Mouse (Mus musculus) limb, embryonic 11.5 days (tissue): Measurements from ENCODE around the gene Iglon5. TPM values are rescaled to one million over a fixed set of nuclear protein-coding genes. Genes with fewer than 3 reads are reported as not detected.

Experiments
- ATAC-seq: fragments of 200-750 bp; cut with Nextera tagmentation; 2 replicates; pipeline ENCODE4 v1.8.0; 2017; ENCODE audit warnings: low read depth; ENCODE audit not compliant: insufficient number of reproducible peaks, low FRiP score, low TSS enrichment
- DNase-seq: peaks from one replicate; pipeline ENCODE4 v3.0.0-alpha.2; 2015; ENCODE audit warnings: low spot score
- H3K27ac ChIP-seq: fragments of 300-500 bp; sonication (generic); replicated peaks from 2 replicates; pipeline ENCODE4 v1.5.1; 2014; ENCODE audit warnings: low read depth, mild to moderate bottlenecking, low read length
- H3K27me3 ChIP-seq: fragments of 300-500 bp; sonication (generic); 2 replicates; pipeline ENCODE4 v1.6.1; 2014; ENCODE audit warnings: mild to moderate bottlenecking, low read length, mixed read lengths; ENCODE audit not compliant: control insufficient read depth, insufficient read depth
- H3K36me3 ChIP-seq: fragments of 300-500 bp; sonication (generic); 2 replicates; pipeline ENCODE4 v1.6.1; 2014; ENCODE audit warnings: mild to moderate bottlenecking, low read length, moderate library complexity, mixed read lengths; ENCODE audit not compliant: control insufficient read depth, insufficient read depth
- H3K4me1 ChIP-seq: fragments of 300-500 bp; sonication (generic); 2 replicates; pipeline ENCODE4 v1.6.1; 2014; ENCODE audit warnings: low read length, mixed read lengths; ENCODE audit not compliant: control insufficient read depth, insufficient read depth
- H3K4me2 ChIP-seq: fragments of 300-500 bp; sonication (generic); 2 replicates; pipeline ENCODE4 v1.6.1; 2014; ENCODE audit warnings: low read depth, mild to moderate bottlenecking, moderate library complexity; ENCODE audit not compliant: severe bottlenecking
- H3K4me3 ChIP-seq: fragments of 300-500 bp; sonication (generic); 2 replicates; pipeline ENCODE4 v1.5.1; 2014; ENCODE audit warnings: low read depth, low read length
- H3K9ac ChIP-seq: fragments of 300-500 bp; sonication (generic); 2 replicates; pipeline ENCODE4 v1.6.1; 2014; ENCODE audit warnings: mild to moderate bottlenecking, low read length
- H3K9me3 ChIP-seq: fragments of 300-500 bp; sonication (generic); 2 replicates; pipeline ENCODE4 v1.6.1; 2016; ENCODE audit warnings: low read length; ENCODE audit not compliant: control insufficient read depth
- WGBS: fragments of 180-500 bp; shearing (Covaris S2); extraction: QIAGEN DNeasy Blood & Tissue Kit; methylation state at CpG from one replicate; pipeline ENCODE4 v1.1.7; 2014; 5-methylcytosine and 5-hydroxymethylcytosine counted together
- polyA plus RNA-seq: library from polyadenylated mRNA; unstranded; fragments of >200 nt; fragmentation: Nextera tagmentation; extraction: Ambion mirVana; gene quantifications from 2 replicates; pipeline ENCODE4 v1.2.1, GENCODE M21; 2014

The Iglon5 gene
- 0.79 and 1.2 TPM in 2 replicates for polyA plus RNA-seq

GRCm38 (mm10) chr7:43489631-43490125 lies at the start of gene Iglon5:
Gene Iglon5 (minus strand): TSS chr7:43490075.
- 1% methylated on average over 16 of the region's 41 CpGs for WGBS
- DNase-seq = peak; percentile 36
- H3K27ac ChIP-seq = no peak within 1 kb of the TSS
- no peaks in the 10 kb centered on the region for H3K36me3 ChIP-seq
- H3K4me2 ChIP-seq = peak within 1 kb of the TSS; percentile 76
- H3K9me3 ChIP-seq = no peaks in the 10 kb centered on the region
- H3K9ac ChIP-seq = peak within 1 kb of the TSS; percentile 69
- peak within 1 kb of the TSS; percentile 51 for H3K4me3 ChIP-seq
- H3K27me3 ChIP-seq = no peaks in the 10 kb centered on the region; the same call in 1 of the 2 replicates
- peak; percentile 59 for ATAC-seq
- no peaks in the 10 kb centered on the region for H3K4me1 ChIP-seq

GRCm38 (mm10) chr7:43538524-43538923 lies 48.6 kb upstream of the Iglon5 start:
- Histone ChIP-seq H3K4me1 (no peaks in the 10 kb centered on the region), H3K9me3 (no peaks in the 10 kb centered on the region), H3K27ac (no peak overlapping the region), H3K36me3 (no peaks in the 10 kb centered on the region), H3K27me3 (no peaks in the 10 kb centered on the region), H3K4me2 (no peak overlapping the region), H3K9ac (no peak overlapping the region), H3K4me3 (no peak overlapping the region)
- 73% methylated on average over 4 of the region's 4 CpGs for WGBS
- ATAC-seq = no peak
- no peak for DNase-seq

GRCm38 (mm10) chr7:43532936-43533505 lies 43.1 kb upstream of the Iglon5 start:
- 83% methylated on average over 9 of the region's 9 CpGs for WGBS
- DNase-seq (no peak), ATAC-seq (no peak)
- no peaks in the 10 kb centered on the region for H3K9me3 ChIP-seq
- H3K36me3 ChIP-seq = no peaks in the 10 kb centered on the region
- H3K9ac ChIP-seq = no peak overlapping the region
- H3K27me3 ChIP-seq = no peaks in the 10 kb centered on the region
- no peaks in the 10 kb centered on the region for H3K4me1 ChIP-seq
- H3K4me3 ChIP-seq = no peak overlapping the region
- H3K4me2 ChIP-seq = no peak overlapping the region
- no peak overlapping the region for H3K27ac ChIP-seq

GRCm38 (mm10) chr7:43530216-43530785 lies 40.4 kb upstream of the Iglon5 start:
- H3K4me3 ChIP-seq = no peak overlapping the region
- ATAC-seq = no peak
- WGBS = 80% methylated on average over 8 of the region's 8 CpGs
- H3K4me2 ChIP-seq = no peak overlapping the region
- no peaks in the 10 kb centered on the region for H3K4me1 ChIP-seq
- no peak overlapping the region for H3K9ac ChIP-seq
- no peaks in the 10 kb centered on the region for H3K27me3 ChIP-seq
- DNase-seq = no peak
- H3K36me3 ChIP-seq = no peaks in the 10 kb centered on the region
- H3K27ac ChIP-seq = no peak overlapping the region
- no peaks in the 10 kb centered on the region for H3K9me3 ChIP-seq

- H3K27me3 ChIP-seq = no peaks in the 10 kb centered on the region
- H3K4me3 ChIP-seq = no peak overlapping the region
- H3K9ac ChIP-seq = no peak overlapping the region
- H3K27ac ChIP-seq = no peak overlapping the region
- H3K36me3 ChIP-seq = no peaks in the 10 kb centered on the region
- ATAC-seq (no peak), DNase-seq (no peak)
- H3K9me3 ChIP-seq = no peaks in the 10 kb centered on the region
- no peak overlapping the region for H3K4me2 ChIP-seq
- 59% methylated on average over 3 of the region's 3 CpGs for WGBS
- no peaks in the 10 kb centered on the region for H3K4me1 ChIP-seq
These were observed 35.4 kb upstream of the Iglon5 start for GRCm38 (mm10) chr7:43525313-43525712.

GRCm38 (mm10) chr7:43522776-43523175 lies 32.9 kb upstream of the Iglon5 start:
- Histone ChIP-seq H3K4me2 (no peak overlapping the region), H3K27me3 (no peaks in the 10 kb centered on the region), H3K4me3 (no peak overlapping the region), H3K9me3 (no peaks in the 10 kb centered on the region), H3K36me3 (no peaks in the 10 kb centered on the region), H3K4me1 (no peaks in the 10 kb centered on the region), H3K9ac (no peak overlapping the region), H3K27ac (no peak overlapping the region)
- ATAC-seq (no peak), DNase-seq (no peak)
- 90% methylated on average over 2 of the region's 2 CpGs for WGBS

GRCm38 (mm10) chr7:43518341-43518740 lies 28.5 kb upstream of the Iglon5 start:
- Histone ChIP-seq H3K36me3 (no peaks in the 10 kb centered on the region), H3K9me3 (no peaks in the 10 kb centered on the region), H3K4me3 (no peak overlapping the region), H3K4me1 (no peaks in the 10 kb centered on the region), H3K27ac (no peak overlapping the region), H3K4me2 (no peak overlapping the region), H3K27me3 (no peaks in the 10 kb centered on the region), H3K9ac (no peak overlapping the region)
- DNase-seq (no peak), ATAC-seq (no peak)
- WGBS = 90% methylated on average over 15 of the region's 15 CpGs

GRCm38 (mm10) chr7:43515076-43515475 lies 25.2 kb upstream of the Iglon5 start:
- Histone ChIP-seq H3K4me2 (no peak overlapping the region), H3K4me1 (no peaks in the 10 kb centered on the region), H3K9ac (no peak overlapping the region), H3K27me3 (no peaks in the 10 kb centered on the region), H3K27ac (no peak overlapping the region), H3K9me3 (no peaks in the 10 kb centered on the region), H3K36me3 (no peaks in the 10 kb centered on the region), H3K4me3 (no peak overlapping the region)
- no peak for ATAC-seq
- DNase-seq = no peak
- WGBS = 81% methylated on average over 5 of the region's 5 CpGs
